Mouse (Mus musculus): ENCODE results near the gene Tbc1d8b. TPM values are rescaled to one million over a fixed set of nuclear protein-coding genes. Genes with fewer than 3 reads are reported as not detected.

The Tbc1d8b gene
- total RNA-seq, 2 experiments from 2014 or later: 7.8 to 7.9 TPM

- DNase-seq (ENCODE audit: low spot score in 2 of 2): no peak
These were observed 94.6 kb downstream of the Tbc1d8b start for GRCm38 (mm10) chrX:139779401-139779800.

GRCm38 (mm10) chrX:139780988-139781387 lies 96.2 kb downstream of the Tbc1d8b start:
- no peak for DNase-seq (ENCODE audit: low spot score in 2 of 2)

DNA sequence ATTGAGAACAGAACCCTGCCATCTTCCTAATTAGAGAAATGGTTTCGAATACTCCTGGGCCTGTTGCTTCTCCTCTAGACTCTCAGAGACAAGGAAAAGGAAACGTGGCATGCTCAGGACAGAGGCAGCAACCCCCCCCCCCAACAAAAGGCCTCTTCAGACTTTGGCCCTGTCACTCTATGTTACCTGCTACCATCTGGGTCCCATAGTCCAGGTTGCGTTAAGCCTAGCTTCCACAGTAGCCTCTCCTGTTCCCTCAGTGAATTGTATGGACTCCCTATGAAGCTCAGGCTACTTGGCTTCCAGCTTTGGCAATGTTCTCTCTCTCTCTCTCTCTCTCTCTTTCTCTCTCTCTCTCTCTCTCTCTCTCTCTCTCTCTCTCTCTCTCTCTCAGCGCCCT lies 96.8 kb downstream of the Tbc1d8b start:
- DNase-seq (ENCODE audit: low spot score in 2 of 2): no peak

GRCm38 (mm10) chrX:139782278-139783044 lies 97.7 kb downstream of the Tbc1d8b start, which contains the start of gene Ripply1:
Gene Ripply1, minus strand, starts transcription at chrX:139782353.
- no peak for DNase-seq (ENCODE audit: low spot score in 2 of 2)

DNA sequence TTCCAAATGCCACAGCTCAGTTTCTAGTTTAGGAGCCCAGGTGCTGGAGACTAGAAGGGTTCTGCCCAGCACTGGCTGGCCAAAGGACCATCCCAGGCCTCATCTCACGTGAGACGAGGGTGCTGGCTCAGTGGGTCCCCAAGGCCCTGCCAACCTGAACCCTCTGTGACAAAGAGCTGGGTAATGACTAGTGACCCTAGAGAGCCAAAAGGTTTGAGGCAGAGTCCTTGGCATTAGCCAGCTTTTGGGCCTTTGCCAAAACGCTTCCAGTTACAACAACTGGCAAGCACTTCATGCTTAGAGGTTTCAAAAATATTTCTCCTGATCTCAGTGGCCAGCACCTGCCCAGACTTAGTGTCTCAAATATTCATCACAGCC lies 98.2 kb downstream of the Tbc1d8b start:
- no peak for DNase-seq (ENCODE audit: low spot score in 2 of 2)

DNA sequence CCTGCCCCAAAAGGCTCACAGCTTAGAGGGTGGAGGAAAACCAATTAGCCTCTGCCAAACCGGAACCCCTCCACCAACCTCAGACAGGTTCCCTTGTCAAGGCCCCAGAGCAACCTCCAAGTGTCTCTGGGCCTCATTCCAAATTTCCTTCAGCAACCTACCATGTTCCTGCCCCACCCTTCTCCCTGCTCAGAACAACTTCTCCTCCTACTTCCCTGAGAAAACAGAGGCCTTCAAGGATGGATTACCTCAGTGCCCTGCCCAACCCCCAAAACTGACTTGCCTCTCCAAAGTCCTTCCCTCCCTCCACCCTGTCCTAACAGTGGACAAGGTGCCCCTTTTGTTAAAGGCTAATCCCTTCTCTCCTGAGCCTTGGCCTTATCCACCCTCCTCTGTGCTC lies 101.0 kb downstream of the Tbc1d8b start:
- no peak for DNase-seq (ENCODE audit: low spot score in 2 of 2)

GRCm38 (mm10) chrX:139794072-139794845 lies 109.5 kb downstream of the Tbc1d8b start:
- DNase-seq (ENCODE audit: low spot score in 2 of 2): no peak

GRCm38 (mm10) chrX:139796037-139796436 lies 111.2 kb downstream of the Tbc1d8b start:
- no peak for DNase-seq (ENCODE audit: low spot score in 2 of 2)

DNA sequence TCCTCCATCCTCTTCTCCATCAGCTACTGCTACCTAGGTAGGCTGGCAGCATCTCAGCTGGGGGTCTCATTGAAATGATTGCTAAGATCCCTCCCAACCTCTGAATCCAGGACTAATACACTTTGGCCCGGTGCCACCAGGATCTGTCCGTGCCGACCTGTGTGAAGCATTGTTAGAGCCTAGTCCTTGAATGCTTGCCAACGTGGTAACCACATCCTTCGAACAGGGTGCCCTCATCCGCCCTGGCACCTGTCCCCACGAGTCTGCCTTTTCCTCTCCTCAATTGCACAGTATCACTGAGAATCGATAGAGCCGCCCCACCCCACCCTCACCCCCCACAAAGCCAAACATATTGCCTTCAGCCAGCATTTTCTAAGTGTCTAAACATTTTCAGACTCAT lies 113.1 kb downstream of the Tbc1d8b start:
- no peak for DNase-seq (ENCODE audit: low spot score in 2 of 2)

DNA sequence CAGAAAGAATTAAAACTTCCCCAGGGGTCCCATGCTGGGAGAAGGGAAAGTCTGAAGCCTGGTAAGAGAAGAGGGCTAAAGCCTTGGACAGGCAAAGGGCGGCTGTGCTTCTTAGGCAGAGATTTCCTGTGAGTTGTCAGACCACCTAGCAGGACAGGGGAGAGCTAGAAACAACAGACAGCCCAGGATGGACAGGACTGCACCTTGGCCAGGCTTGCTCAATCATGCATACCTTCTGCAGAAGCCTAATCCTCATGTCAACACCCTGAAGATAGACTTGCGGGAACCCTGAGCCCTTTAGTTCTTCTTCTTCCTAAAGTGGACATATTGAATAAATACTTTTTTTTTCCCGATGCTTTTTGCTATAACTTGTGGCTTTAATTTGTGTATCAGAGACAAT lies 115.2 kb downstream of the Tbc1d8b start:
- no peak for DNase-seq (ENCODE audit: low spot score in 2 of 2)

- no peak for DNase-seq (ENCODE audit: low spot score in 2 of 2)
These were observed 115.6 kb downstream of the Tbc1d8b start, which contains the start of gene Cldn2 for GRCm38 (mm10) chrX:139800406-139800878. Gene Cldn2, plus strand, starts transcription at chrX:139800828.

Other genes with a start within 250 kb of the Tbc1d8b start
- gene D330045A20Rik, start 204.6 kb upstream of the Tbc1d8b start, total RNA-seq (2021): 1 to 10 TPM in 1 of 2 experiments, under 1 TPM in 1; 0.98 to 1.2 TPM
- gene Rnf128, start 121.7 kb upstream of the Tbc1d8b start, total RNA-seq (2021): 10 to 100 TPM; 22.7 to 26.2 TPM
- gene Gm15013, start 29.5 kb downstream of the Tbc1d8b start, total RNA-seq (2021): not detected
- under 1 TPM in 1 of 2 experiments, not detected in 1; 0.40 TPM for gene Ripply1, start 97.4 kb downstream of the Tbc1d8b start, total RNA-seq (2021)
- gene Cldn2, start 115.8 kb downstream of the Tbc1d8b start, total RNA-seq (2021): 10 to 100 TPM in 1 of 2 experiments, 1 to 10 TPM in 1; 2.6 to 16.2 TPM
- 10 to 100 TPM; 10.6 to 12.4 TPM for gene Morc4, start 186.7 kb downstream of the Tbc1d8b start, total RNA-seq (2021)

All from adrenal gland, postnatal 4 days (tissue).